Mouse (Mus musculus) embryonic facial prominence, embryonic 15.5 days (tissue): ENCODE measurements around the gene Il4. TPM values are rescaled to one million over a fixed set of nuclear protein-coding genes. Genes with fewer than 3 reads are reported as not detected.

Experiments used
- ATAC-seq: fragments of 200-750 bp; cut with Nextera tagmentation; 2 replicates; pipeline ENCODE4 v1.8.0; 2017; ENCODE audit warnings: low read depth, moderate TSS enrichment; ENCODE audit not compliant: insufficient number of reproducible peaks, low FRiP score, low TSS enrichment
- H3K27ac ChIP-seq: fragments of 300-500 bp; sonication (generic); replicated peaks from 2 replicates; pipeline ENCODE4 v1.5.1; 2015; ENCODE audit warnings: mild to moderate bottlenecking, inconsistent platforms
- H3K27me3 ChIP-seq: fragments of 300-500 bp; sonication (generic); 2 replicates; pipeline ENCODE4 v1.6.1; 2015; ENCODE audit warnings: inconsistent platforms
- H3K36me3 ChIP-seq: fragments of 300-500 bp; sonication (generic); 2 replicates; pipeline ENCODE4 v1.6.1; 2015; ENCODE audit warnings: mild to moderate bottlenecking, inconsistent platforms
- H3K4me1 ChIP-seq: fragments of 300-500 bp; sonication (generic); 2 replicates; pipeline ENCODE4 v1.6.1; 2015; ENCODE audit warnings: inconsistent platforms
- H3K4me2 ChIP-seq: fragments of 300-500 bp; sonication (generic); replicated peaks from 2 replicates; pipeline ENCODE4 v1.6.1; 2015; ENCODE audit warnings: mild to moderate bottlenecking, inconsistent platforms
- H3K4me3 ChIP-seq: fragments of 300-500 bp; sonication (generic); replicated peaks from 2 replicates; pipeline ENCODE4 v1.5.1; 2015; ENCODE audit warnings: mild to moderate bottlenecking, inconsistent platforms
- H3K9ac ChIP-seq: fragments of 300-500 bp; sonication (generic); 2 replicates; pipeline ENCODE4 v1.6.1; 2015; ENCODE audit warnings: inconsistent platforms
- H3K9me3 ChIP-seq: fragments of 300-500 bp; sonication (generic); replicated peaks from 2 replicates; pipeline ENCODE4 v1.6.1; 2016; ENCODE audit warnings: inconsistent platforms
- WGBS: fragments of 180-500 bp; shearing (Covaris S2); methylation state at CpG from one replicate; pipeline ENCODE4 v1.1.7; 2015; 5-methylcytosine and 5-hydroxymethylcytosine counted together
- polyA plus RNA-seq: library from polyadenylated mRNA; unstranded; fragments of >200 nt; fragmentation: Nextera tagmentation; extraction: Ambion mirVana; gene quantifications from 2 replicates; pipeline ENCODE4 v1.2.1, GENCODE M21; 2015

Gene Il4
- polyA plus RNA-seq, 1 experiment from 2014 or later, result 2.6 TPM

DNA sequence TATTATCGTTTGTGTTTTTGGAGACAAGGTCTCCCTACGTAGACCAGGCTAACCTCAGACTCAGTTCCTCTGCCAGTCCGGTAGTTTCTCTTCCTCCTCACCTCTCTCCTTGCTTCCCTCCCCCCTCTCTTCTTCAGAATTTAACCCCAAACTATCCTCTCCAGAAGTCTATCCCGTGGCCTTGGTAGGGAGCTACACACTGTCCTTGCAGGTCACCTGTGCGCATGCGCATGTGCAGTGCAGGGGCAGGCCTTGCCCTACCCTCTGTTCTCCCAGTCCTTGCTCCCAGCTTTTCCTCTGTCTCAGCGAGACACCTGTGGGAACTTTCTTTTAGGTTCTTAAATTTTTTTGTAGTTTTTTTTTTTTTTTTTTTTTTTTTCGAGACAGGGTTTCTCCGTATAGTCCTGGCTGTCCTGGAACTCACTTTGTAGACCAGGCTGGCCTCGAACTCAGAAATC, 19.4 kb upstream of the Il4 start:
- H3K4me1 ChIP-seq, result peaks cover 16% of the 10 kb centered on the region
- ATAC-seq, result no peak
- H3K27me3 ChIP-seq, result peaks cover 4% of the 10 kb centered on the region
- H3K27ac ChIP-seq, result no peak overlapping the region
- H3K4me3 ChIP-seq, result no peak overlapping the region
- H3K9ac ChIP-seq, result no peak overlapping the region
- WGBS, result 76% methylated on average over 10 of the region's 10 CpGs
- H3K9me3 ChIP-seq, result no peaks in the 10 kb centered on the region
- no peaks in the 10 kb centered on the region for H3K36me3 ChIP-seq
- no peak overlapping the region for H3K4me2 ChIP-seq

DNA sequence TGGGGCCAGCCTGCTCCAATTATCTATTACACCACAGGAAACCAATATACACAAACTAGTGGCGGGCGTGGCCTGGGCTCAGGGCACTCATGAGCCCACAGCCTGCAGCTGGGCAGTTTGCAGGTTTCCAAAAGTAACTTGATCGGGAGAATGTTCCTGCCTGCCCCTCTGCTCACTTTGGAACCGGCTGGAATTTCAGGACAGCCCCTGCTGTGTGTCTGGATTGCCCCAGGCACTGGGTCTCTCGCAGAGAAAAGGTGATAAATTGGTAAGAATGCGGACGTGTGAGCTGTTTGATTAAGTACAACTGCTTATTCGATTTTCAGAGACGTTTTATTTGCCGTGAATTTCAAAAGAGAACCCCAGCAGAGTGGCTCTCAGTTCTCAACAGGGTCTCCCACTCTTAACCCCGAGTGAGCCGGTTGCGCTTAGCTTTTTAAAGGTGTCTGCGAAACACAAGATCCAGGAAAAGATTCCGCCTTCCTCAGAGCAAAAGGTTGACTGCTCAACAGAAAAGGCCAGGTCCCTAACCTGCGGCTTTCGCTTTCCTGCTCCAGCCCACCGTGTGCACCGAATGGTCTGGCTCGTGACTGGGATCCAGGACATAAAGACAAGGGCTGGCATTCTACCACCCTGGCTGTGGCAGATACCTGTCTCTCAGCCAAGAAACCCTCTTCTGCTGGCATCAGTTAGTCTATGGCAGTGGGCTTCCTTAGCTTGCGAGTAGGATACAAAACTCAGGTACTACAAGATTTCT, 18.8 kb upstream of the Il4 start:
- Histone ChIP-seq H3K9me3 (no peaks in the 10 kb centered on the region), H3K27me3 (peaks cover 4% of the 10 kb centered on the region), H3K36me3 (no peaks in the 10 kb centered on the region), H3K4me1 (peaks cover 16% of the 10 kb centered on the region), H3K9ac (no peak overlapping the region), H3K4me2 (peak overlapping the region; percentile 10; the same call in 1 of the 2 replicates), H3K4me3 (no peak overlapping the region), H3K27ac (no peak overlapping the region)
- no peak for ATAC-seq
- WGBS, result 15% methylated on average over 21 of the region's 21 CpGs

- under 1% methylated on average over 40 of the region's 40 CpGs for WGBS
- H3K9ac ChIP-seq, result no peak overlapping the region
- H3K36me3 ChIP-seq, result no peaks in the 10 kb centered on the region
- no peaks in the 10 kb centered on the region for H3K9me3 ChIP-seq
- peak; percentile 16; the same call in 1 of the 2 replicates for ATAC-seq
- peak overlapping the region; percentile 67 for H3K4me2 ChIP-seq
- H3K27me3 ChIP-seq, result peaks cover 4% of the 10 kb centered on the region
- H3K4me1 ChIP-seq, result peaks cover 16% of the 10 kb centered on the region
- H3K27ac ChIP-seq, result no peak overlapping the region
- peak overlapping the region; percentile 37 for H3K4me3 ChIP-seq
Observed at GRCm38 (mm10) chr11:53636183-53636646, 17.7 kb upstream of the Il4 start.

DNA sequence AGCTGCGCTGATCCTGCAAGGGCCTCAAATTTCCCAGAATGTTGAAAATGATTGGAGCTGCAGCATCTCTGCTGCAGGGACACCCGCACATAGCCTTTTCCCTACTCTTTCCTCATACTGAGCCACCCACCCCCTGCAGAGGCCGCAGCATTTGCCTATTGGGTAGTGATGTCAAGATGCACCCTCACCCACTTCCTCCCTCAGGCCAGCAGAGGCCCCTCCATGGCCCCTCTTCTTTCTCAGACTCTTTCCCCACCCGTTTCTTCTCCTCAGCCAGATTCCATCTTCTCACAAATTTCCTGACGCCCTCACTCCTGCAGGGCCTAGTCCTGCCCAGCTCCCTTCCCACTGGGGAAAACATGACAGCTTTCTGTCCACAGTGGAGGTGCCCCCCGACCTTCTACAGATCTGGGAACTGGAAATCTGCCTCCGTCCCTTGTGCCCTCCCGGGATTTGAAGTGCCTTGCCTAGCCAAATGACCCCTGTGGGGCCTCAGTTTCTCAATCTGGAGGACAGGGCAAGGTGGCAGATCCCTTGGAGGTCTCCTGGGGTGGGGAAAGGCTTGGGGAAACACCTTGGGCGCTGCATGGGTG, 17.2 kb upstream of the Il4 start:
- H3K4me3 ChIP-seq, result peak overlapping the region; percentile 37
- no peak for ATAC-seq
- no peak overlapping the region for H3K9ac ChIP-seq
- peaks cover 4% of the 10 kb centered on the region for H3K27me3 ChIP-seq
- H3K27ac ChIP-seq, result no peak overlapping the region
- peak overlapping the region; percentile 67 for H3K4me2 ChIP-seq
- no peaks in the 10 kb centered on the region for H3K36me3 ChIP-seq
- H3K4me1 ChIP-seq, result peaks cover 16% of the 10 kb centered on the region
- 35% methylated on average over 9 of the region's 9 CpGs for WGBS
- no peaks in the 10 kb centered on the region for H3K9me3 ChIP-seq

DNA sequence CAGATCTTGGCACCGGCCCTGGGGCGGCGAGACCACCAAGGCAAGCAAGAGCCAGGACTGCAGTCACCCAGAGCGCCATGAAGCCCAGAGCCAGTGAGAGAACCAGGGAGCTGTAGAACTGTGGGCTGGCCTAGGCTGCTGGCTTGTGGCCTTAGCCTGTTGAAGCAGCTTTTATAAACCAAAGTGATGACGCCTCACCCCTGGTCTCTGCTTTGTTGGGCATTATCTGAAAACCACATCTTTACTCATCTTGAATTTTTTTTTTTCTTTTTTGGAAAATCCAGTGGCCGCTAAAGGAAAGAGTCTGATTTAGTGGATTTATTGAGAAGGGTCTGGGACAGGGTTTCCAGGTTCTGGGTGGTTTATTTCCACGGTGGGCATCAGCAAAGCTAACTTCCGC, 16.1 kb upstream of the Il4 start, which contains the start of gene Il13:
Il13 (minus strand) TSS at position 147 of the 400 bp plus-strand sequence.
- H3K4me3 ChIP-seq, result no peak within 1 kb of the TSS
- no peak within 1 kb of the TSS for H3K27ac ChIP-seq
- ATAC-seq, result no peak
- no peaks in the 10 kb centered on the region for H3K36me3 ChIP-seq
- H3K4me2 ChIP-seq, result no peak within 1 kb of the TSS
- no peaks in the 10 kb centered on the region for H3K9me3 ChIP-seq
- no peak within 1 kb of the TSS for H3K9ac ChIP-seq
- WGBS, result 92% methylated on average over 8 of the region's 8 CpGs
- H3K4me1 ChIP-seq, result peaks cover 16% of the 10 kb centered on the region
- H3K27me3 ChIP-seq, result peaks cover 4% of the 10 kb centered on the region

GRCm38 (mm10) chr11:53633644-53634043, 15.2 kb upstream of the Il4 start:
- H3K27me3 ChIP-seq, result peaks cover 4% of the 10 kb centered on the region
- ATAC-seq, result no peak
- H3K4me2 ChIP-seq, result no peak overlapping the region
- H3K36me3 ChIP-seq, result no peaks in the 10 kb centered on the region
- H3K4me3 ChIP-seq, result no peak overlapping the region
- peaks cover 16% of the 10 kb centered on the region for H3K4me1 ChIP-seq
- H3K9ac ChIP-seq, result no peak overlapping the region
- H3K9me3 ChIP-seq, result no peaks in the 10 kb centered on the region
- WGBS, result 86% methylated on average over 7 of the region's 7 CpGs
- H3K27ac ChIP-seq, result no peak overlapping the region

DNA sequence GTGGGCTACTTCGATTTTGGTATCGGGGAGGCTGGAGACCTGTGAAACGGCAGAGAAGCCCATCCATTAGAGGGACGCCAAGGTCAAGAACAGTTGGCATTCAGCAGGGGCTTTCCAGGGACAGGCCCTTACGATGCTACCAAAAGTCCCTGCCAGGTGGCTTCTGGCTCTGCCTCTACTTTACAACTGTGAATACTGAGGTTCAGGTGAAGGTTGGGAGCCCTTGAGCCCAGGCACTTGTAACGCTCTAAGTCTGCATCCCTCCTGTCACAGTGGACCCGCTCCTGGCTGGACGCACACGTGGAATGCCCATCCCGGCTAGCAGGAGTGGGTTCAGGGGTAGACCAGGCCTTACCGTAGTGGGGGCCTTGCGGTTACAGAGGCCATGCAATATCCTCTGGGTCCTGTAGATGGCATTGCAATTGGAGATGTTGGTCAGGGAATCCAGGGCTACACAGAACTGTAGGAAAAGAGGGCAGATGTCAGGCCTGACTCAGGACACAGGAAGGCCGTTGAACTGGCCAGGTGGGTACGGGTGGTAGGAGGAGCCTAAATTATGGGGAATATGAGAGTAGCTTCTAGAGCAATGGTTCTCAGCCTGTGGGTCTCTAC, 13.8 kb upstream of the Il4 start:
- no peak overlapping the region for H3K4me3 ChIP-seq
- no peak for ATAC-seq
- peaks cover 4% of the 10 kb centered on the region for H3K27me3 ChIP-seq
- no peak overlapping the region for H3K27ac ChIP-seq
- 73% methylated on average over 14 of the region's 14 CpGs for WGBS
- no peaks in the 10 kb centered on the region for H3K36me3 ChIP-seq
- H3K4me1 ChIP-seq, result peaks cover 15% of the 10 kb centered on the region
- H3K9ac ChIP-seq, result no peak overlapping the region
- H3K4me2 ChIP-seq, result no peak overlapping the region
- H3K9me3 ChIP-seq, result no peaks in the 10 kb centered on the region

- no peak overlapping the region for H3K27ac ChIP-seq
- no peak for ATAC-seq
- no peaks in the 10 kb centered on the region for H3K27me3 ChIP-seq
- H3K4me3 ChIP-seq, result no peak overlapping the region
- no peaks in the 10 kb centered on the region for H3K36me3 ChIP-seq
- H3K4me2 ChIP-seq, result no peak overlapping the region
- no peaks in the 10 kb centered on the region for H3K9me3 ChIP-seq
- H3K4me1 ChIP-seq, result no peaks in the 10 kb centered on the region
- H3K9ac ChIP-seq, result no peak overlapping the region
- WGBS, result 7% methylated on average over 1 of the region's 1 CpGs
Observed at GRCm38 (mm10) chr11:53627859-53628258, 9.4 kb upstream of the Il4 start.

- no peak overlapping the region for H3K4me2 ChIP-seq
- H3K9ac ChIP-seq, result no peak overlapping the region
- no peaks in the 10 kb centered on the region for H3K4me1 ChIP-seq
- 64% methylated on average over 17 of the region's 17 CpGs for WGBS
- no peaks in the 10 kb centered on the region for H3K27me3 ChIP-seq
- no peaks in the 10 kb centered on the region for H3K36me3 ChIP-seq
- no peak overlapping the region for H3K27ac ChIP-seq
- no peaks in the 10 kb centered on the region for H3K9me3 ChIP-seq
- ATAC-seq, result no peak
- H3K4me3 ChIP-seq, result no peak overlapping the region
Observed at GRCm38 (mm10) chr11:53626802-53627373, 8.4 kb upstream of the Il4 start.

DNA sequence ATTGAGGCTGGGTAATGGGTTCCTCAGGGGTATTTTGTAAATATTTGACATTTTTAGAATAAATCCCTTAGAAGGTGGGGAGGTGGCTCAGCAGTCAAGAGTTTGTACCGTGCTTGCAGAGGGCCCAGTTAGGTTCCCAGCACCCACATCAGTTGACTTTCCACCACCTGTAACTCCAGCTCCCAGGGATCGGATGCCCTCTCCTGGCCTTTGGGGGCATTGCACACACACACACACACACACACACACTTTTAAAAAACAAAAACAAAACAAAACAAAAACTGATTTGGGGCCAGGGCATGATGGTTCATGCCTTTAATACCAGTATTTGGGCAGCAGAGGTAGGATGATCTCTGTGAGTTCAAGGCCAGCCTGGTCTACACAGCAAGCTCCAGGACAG, 5.7 kb upstream of the Il4 start:
- no peaks in the 10 kb centered on the region for H3K4me1 ChIP-seq
- H3K4me2 ChIP-seq, result no peak overlapping the region
- H3K27me3 ChIP-seq, result no peaks in the 10 kb centered on the region
- ATAC-seq, result no peak
- H3K4me3 ChIP-seq, result no peak overlapping the region
- 93% methylated on average over 2 of the region's 2 CpGs for WGBS
- no peak overlapping the region for H3K27ac ChIP-seq
- H3K9ac ChIP-seq, result no peak overlapping the region
- no peaks in the 10 kb centered on the region for H3K36me3 ChIP-seq
- no peaks in the 10 kb centered on the region for H3K9me3 ChIP-seq

GRCm38 (mm10) chr11:53623573-53623972, 5.1 kb upstream of the Il4 start:
- WGBS, result 93% methylated on average over 9 of the region's 9 CpGs
- no peak overlapping the region for H3K4me3 ChIP-seq

More at GRCm38 (mm10) chr11:53623573-53623972, 5.1 kb upstream of the Il4 start:
- H3K4me1 ChIP-seq, result no peaks in the 10 kb centered on the region
- no peaks in the 10 kb centered on the region for H3K36me3 ChIP-seq
- H3K4me2 ChIP-seq, result no peak overlapping the region
- no peak overlapping the region for H3K9ac ChIP-seq
- H3K27ac ChIP-seq, result no peak overlapping the region
- no peaks in the 10 kb centered on the region for H3K9me3 ChIP-seq
- H3K27me3 ChIP-seq, result no peaks in the 10 kb centered on the region
- no peak for ATAC-seq
